Mouse (Mus musculus) spleen, postnatal 10 days (tissue): ENCODE measurements around the gene Cdhr4.

ENCODE experiments used
- DNase-seq, 2 experiments: peaks; one replicate each; pipeline ENCODE4 v3.0.0; 2021 to 2022; ENCODE audit warnings: low spot score in 2 of 2

Cdhr4 gene

GRCm38 (mm10) chr9:107975399-107976386 is 16.6 kb upstream of the Cdhr4 start, which contains the start of gene Uba7:
Gene Uba7, plus strand, starts transcription at chr9:107975505.
- peak; percentile 65 to 73 for DNase-seq

- DNase-seq, result no peak
Measured at GRCm38 (mm10) chr9:107978815-107979214, 13.5 kb upstream of the Cdhr4 start.

GRCm38 (mm10) chr9:107981684-107982605 is 10.4 kb upstream of the Cdhr4 start:
- peak; percentile 39 to 53 for DNase-seq

GRCm38 (mm10) chr9:107982681-107983346 is 9.5 kb upstream of the Cdhr4 start, which contains the start of gene Gm20661:
Gene Gm20661, plus strand, starts transcription at chr9:107983058.
- DNase-seq, result peak; percentile 68 to 83

GRCm38 (mm10) chr9:107983421-107983890 is 8.8 kb upstream of the Cdhr4 start:
- peak in 1 of 2 experiments; percentile 67 for DNase-seq

GRCm38 (mm10) chr9:107984052-107984753 is 8.1 kb upstream of the Cdhr4 start:
- DNase-seq, result peak; percentile 49 to 62

GRCm38 (mm10) chr9:107984754-107985055 is 7.6 kb upstream of the Cdhr4 start:
- peak in 1 of 2 experiments; percentile 58 for DNase-seq

GRCm38 (mm10) chr9:107985131-107986119 is 6.9 kb upstream of the Cdhr4 start, which contains the start of gene Inka1:
Gene Inka1, minus strand, starts transcription at chr9:107985879.
- peak; percentile 94 to 97 for DNase-seq

- peak; percentile 71 to 85 for DNase-seq
Measured at GRCm38 (mm10) chr9:107986376-107986775, 5.9 kb upstream of the Cdhr4 start.

- no peak for DNase-seq
Measured at GRCm38 (mm10) chr9:107987950-107988349, 4.3 kb upstream of the Cdhr4 start.

- DNase-seq, result no peak
Measured at GRCm38 (mm10) chr9:107993013-107993412, 716 bp downstream of the Cdhr4 start.

GRCm38 (mm10) chr9:107994464-107994863 is 2.2 kb downstream of the Cdhr4 start:
- DNase-seq, result no peak

- DNase-seq, result no peak
Measured at GRCm38 (mm10) chr9:107995513-107995912, 3.2 kb downstream of the Cdhr4 start.

GRCm38 (mm10) chr9:107996049-107996448 is 3.8 kb downstream of the Cdhr4 start, which contains the start of gene Gm20662:
Gene Gm20662, plus strand, starts transcription at chr9:107996349.
- no peak for DNase-seq

- peak; percentile 99 to 100 for DNase-seq
Measured at GRCm38 (mm10) chr9:108001922-108002770, 9.8 kb downstream of the Cdhr4 start, which contains the start of gene Ip6k1. Gene Ip6k1, plus strand, starts transcription at chr9:108002501.

- peak in 1 of 2 experiments; percentile 66 for DNase-seq
Measured at GRCm38 (mm10) chr9:108002778-108003530, 10.7 kb downstream of the Cdhr4 start.

- peak; percentile 50 to 58 for DNase-seq
Measured at GRCm38 (mm10) chr9:108003531-108003890, 11.2 kb downstream of the Cdhr4 start.

- DNase-seq, result no peak
Measured at GRCm38 (mm10) chr9:108008041-108008440, 15.7 kb downstream of the Cdhr4 start.
